Mouse (Mus musculus) adrenal gland, adult 2 months (tissue): Measurements from ENCODE around the gene Nupr1. TPM values are rescaled to one million over a fixed set of nuclear protein-coding genes. Genes with fewer than 3 reads are reported as not detected.
A peak's percentile ranks its signal among the peaks of the same experiment; 100 is the strongest.

Experiments
- DNase-seq: peaks from one replicate; pipeline ENCODE4 v3.0.0; 2021
- polyA plus RNA-seq: library from polyadenylated mRNA; depleted of rRNA; stranded (reverse); fragments of >200 nt; gene quantifications from 2 replicates; pipeline ENCODE4 v1.2.3, GENCODE M21; 2012
- total RNA-seq, 2 experiments: library from RNA; stranded (reverse); gene quantifications; 2 replicates each; pipeline ENCODE4 v1.2.3; 2021

Nupr1 gene
- total and polyA plus RNA-seq, 3 experiments, result 2.8 to 26.3 (median 22.9) TPM

DNA sequence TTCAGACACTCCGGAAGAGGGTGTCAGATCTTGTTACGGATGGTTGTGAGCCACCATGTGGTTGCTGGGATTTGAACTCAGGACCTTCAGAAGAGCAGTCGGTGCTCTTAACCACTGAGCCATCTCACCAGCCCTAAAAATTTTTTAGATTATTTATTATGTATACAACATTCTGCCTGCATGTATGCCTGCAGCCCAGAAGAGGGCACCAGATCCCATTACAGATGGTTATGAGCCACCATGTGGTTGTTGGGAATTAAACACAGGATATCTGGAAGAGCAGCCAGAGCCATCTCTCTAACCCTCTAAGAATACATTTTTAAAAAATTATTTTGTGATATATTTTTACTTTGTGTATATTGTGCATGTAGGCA is 12.6 kb upstream of the Nupr1 start:
- DNase-seq, result peak; percentile 44

GRCm38 (mm10) chr7:126642545-126643243 is 12.0 kb upstream of the Nupr1 start:
- no peak for DNase-seq

DNA sequence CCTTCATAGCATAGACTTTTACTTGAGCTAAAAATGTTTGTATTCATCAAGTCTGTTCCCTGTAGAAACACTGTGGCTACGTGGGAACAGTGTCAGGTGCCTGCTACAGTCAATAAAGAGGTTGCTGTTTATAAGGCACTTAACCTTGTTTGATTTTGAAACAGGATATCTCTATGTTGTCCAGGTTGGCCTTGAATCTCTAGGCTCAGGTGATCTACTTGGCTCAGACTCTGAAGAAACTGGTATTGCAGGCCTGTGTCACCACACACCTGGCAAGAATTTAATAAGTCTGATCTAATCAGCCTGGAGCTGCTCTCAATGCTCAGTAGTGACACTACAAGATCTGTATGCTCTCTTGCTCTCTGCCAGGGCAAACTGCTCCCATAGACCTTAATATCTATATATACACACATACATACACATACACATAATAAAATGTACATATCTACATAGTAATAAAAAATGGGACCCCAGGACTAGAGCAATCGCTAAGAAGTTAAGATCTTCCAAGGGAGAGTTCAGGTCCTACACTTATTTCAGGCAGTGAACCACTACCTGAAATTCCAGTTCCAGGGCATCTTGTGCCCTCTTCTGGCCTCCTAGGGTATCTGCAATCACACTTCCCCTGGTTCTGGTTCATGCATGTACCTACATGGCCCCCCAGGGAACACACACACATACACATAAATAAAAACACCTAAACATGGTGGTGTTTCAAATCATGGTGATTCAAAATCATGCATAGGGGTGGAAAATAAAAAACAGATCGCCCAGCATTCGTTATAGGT is 6.3 kb upstream of the Nupr1 start:
- peak; percentile 52 for DNase-seq

DNA sequence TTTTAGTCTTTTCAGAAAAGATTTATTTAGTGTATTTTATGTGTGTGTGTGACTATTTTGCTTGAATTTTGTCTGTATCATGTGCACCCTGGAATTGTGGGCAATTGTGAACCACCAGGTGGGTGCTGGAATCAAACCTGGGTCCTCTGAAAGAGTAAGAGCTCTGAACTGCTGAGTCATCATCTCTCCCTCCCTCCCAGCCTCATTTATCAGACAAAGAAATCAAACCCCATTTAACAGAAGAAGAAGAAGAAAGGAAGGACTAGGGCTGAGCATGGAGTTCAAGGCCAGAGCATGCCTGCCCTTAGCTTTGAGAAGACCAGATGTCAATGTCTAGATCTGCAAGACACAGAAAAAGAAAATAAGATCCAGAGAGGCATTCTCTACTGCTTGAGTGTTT is 4.7 kb upstream of the Nupr1 start:
- DNase-seq, result no peak

DNA sequence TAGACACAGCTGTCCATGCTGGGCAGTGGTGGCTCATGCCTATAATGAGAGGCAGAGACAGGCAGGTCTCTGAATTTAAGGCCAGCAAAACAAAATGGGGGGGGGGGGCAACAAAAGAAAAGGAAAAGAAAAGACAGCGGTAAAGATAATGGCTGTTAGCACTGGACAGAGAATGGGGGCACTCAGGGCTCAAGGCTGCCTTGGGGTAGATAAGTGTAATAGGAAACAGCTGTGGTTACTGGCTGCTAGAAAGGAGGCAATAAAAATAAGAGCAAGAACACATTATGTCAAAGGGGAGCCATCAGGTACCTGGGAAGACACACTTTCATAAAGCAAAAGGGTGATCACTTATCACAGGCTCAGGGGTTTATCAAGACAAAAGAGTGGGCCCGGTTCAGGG is 1.8 kb upstream of the Nupr1 start:
- DNase-seq, result no peak

DNA sequence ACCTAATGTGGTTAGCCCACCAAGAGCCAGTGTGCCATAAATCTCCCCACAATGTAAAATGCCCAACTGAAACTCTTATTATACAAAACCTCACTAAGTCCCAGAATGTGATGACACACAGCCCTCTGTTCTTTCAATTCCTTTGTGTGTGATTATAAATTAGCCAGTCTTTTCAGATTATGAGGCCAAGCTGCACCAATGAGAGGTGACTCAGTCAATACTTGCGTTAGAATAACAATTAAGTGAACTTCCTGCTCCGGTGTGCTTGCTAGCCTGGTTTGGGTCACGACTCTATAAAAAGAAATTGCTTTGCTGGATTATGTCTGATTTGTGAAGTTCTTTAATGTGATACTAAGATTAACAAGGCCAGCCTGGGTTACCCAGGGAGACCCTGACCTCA is 746 bp downstream of the Nupr1 start:
- no peak for DNase-seq

- DNase-seq, result no peak
Measured at GRCm38 (mm10) chr7:126628111-126628510, 2.5 kb downstream of the Nupr1 start.

- DNase-seq, result peak; percentile 49
Measured at GRCm38 (mm10) chr7:126625807-126626600, 4.7 kb downstream of the Nupr1 start.

GRCm38 (mm10) chr7:126625369-126625768 is 5.3 kb downstream of the Nupr1 start:
- DNase-seq, result peak; percentile 89

DNA sequence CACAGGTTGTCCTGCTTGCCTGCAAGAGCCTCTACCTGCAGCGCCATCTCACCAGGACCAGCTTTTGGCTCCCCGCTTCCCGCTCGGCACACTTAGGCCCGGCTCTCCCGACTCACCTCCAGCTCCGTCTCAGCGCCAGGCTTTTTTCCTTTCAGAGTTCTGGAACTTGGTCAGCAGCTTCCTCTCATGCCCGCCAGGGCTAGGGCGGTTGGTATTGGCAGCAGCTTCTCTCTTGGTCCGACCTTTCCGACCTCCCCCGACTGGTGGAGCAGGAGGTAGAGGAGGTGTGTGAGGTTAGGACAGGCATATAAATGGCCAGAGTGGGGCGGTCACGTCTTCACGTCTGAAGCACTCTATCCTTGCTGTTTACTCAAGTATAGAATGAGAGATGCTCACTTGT is 5.9 kb downstream of the Nupr1 start:
- peak; percentile 22 for DNase-seq

DNA sequence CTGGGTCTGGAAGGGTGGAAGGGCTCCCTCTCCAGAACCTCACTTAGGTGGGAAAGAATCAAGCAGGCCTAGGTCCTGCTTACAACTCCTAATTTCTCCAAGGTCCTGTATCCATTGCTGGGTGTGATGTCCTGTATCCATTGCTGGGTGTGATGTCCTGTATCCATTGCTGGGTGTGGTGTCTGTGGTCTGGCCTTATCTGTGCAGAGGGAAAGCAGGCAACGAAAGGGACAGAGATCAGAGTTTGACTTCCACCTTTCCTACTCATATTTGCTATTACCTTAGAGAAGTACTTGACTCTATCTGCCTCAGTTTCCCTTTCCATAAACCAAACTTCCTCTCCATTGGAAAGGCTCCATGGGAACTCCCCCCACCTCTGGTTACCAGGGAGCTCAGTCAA is 7.3 kb downstream of the Nupr1 start:
- DNase-seq, result no peak

GRCm38 (mm10) chr7:126621452-126622359 is 9.0 kb downstream of the Nupr1 start:
- no peak for DNase-seq

GRCm38 (mm10) chr7:126619559-126620275 is 10.9 kb downstream of the Nupr1 start:
- DNase-seq, result no peak

GRCm38 (mm10) chr7:126616707-126617106 is 14.0 kb downstream of the Nupr1 start:
- DNase-seq, result peak; percentile 37

- no peak for DNase-seq
Measured at GRCm38 (mm10) chr7:126612736-126613135, 17.9 kb downstream of the Nupr1 start.

DNA sequence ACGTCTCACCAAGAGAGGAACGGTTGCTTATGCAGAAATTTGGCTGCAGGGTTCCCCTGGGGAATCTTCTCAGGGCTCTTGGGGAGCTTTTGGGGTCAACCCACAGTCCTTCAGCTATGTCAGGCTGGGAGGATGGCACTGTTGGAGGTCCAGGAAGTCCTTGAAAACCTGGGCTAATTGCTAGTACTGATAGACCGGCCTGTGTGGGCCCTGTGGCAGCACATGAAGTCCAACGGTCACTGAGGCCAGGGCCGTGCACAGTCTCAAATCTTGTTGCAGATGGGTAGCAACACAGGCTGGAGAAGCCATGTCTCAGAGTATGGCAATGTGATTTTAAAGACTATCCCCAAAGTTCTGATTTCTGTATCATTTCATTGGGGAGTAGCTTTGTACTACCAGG is 22.9 kb downstream of the Nupr1 start:
- DNase-seq, result no peak

DNA sequence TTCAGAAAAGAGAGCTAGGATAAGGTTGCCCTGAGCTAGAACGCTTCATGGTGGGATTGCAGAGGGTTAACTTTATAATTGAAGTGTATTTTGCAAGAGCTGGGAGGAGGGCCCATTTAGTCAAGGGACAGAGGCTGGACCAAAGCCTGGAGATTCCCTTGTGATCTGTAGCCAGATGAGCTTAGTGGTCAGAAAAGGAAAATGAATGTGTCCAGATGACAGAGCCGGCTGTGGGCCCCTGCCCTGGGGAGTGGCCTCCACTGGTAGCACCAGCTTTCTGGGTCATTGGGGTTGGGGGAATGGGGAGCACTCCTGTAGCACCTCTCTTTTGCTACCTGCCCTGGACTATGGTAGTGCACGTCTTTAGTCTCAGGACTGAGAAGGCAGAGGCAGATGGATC is 23.6 kb downstream of the Nupr1 start:
- DNase-seq, result peak; percentile 68

- no peak for DNase-seq
Measured at GRCm38 (mm10) chr7:126606611-126607010, 24.1 kb downstream of the Nupr1 start.

DNA sequence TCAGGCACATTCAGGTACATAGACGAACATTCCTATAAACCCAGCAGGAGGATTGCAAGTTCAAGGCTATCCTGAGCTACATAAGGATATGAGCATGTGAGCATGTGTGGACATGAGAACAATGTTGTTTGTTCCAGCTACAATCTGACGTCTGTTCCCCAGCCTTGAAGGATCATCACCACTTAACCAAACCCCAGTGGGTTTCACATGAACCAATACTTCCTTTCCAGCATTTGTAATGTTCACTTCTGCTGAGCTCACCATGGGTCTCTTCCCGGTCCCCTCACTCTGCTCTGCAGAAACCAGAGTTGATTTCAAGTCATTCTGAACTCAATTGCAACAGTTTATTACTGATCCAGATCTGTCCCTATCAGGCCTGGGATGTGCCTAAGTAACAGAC is 28.0 kb downstream of the Nupr1 start:
- DNase-seq, result no peak

GRCm38 (mm10) chr7:126601896-126602295 is 28.8 kb downstream of the Nupr1 start:
- no peak for DNase-seq

- DNase-seq, result no peak
Measured at GRCm38 (mm10) chr7:126598919-126599318, 31.7 kb downstream of the Nupr1 start.
